24 mouse cellular contexts compared by ENCODE assay signal in the genomic region with DNA sequence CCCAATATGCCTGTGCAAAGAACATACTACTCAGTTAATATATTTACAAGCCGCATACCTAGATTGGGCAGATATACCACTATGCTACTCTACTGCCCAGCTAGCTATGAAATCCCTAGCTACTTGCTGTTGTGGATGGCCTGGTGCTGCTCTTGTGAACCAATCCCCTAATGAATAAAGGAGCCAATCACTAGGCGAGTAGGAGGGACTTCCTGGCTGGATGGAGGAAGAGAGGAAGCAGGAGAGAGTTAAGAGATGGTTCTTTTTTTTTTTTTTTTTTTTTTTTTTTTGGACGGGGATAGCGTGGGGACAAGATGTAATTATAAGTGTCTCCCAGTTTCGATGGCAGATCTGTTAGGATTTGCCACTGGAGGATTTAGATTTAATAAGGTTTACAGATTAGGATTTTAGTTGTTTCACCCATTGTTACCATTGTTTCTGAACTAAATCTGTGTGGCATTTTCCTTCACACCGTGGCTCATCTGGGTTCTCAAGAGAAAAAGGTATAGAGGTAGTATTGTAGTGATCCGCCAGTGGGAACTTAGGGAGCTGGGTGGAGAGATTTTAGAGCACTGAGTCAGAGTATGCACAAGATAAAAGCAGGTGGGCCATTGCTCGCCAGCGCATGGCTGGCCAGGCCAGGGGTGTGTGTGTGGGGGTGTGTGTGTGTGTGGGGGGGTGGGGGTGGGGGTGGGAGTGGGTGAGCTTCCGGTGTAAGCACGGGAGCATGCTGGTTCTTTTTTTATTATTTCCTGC. TPM values are rescaled to one million over a fixed set of nuclear protein-coding genes. Genes with fewer than 3 reads are reported as not detected.
DNase-seq lines count a peak whose midpoint lies in the region; ATAC-seq and TF ChIP-seq lines count a peak whose summit lies in the region.
"Had no signal": no experiment of that assay in that cellular context is flagged by ENCODE, and none has a peak within 500 bp of the region (broad histone marks: within the 10 kb centered on the region; RNA-seq: fewer than 3 reads in every experiment).

No protein-coding gene starts in this region.

- H3K36me3 ChIP-seq in intestine, embryonic 14.5 days (ENCODE audit: control insufficient read depth, insufficient read depth, low read length), result no peaks in the 10 kb centered on the region
- H3K36me3 ChIP-seq in intestine, embryonic 16.5 days (ENCODE audit: control insufficient read depth, insufficient read depth, low read length), result no peaks in the 10 kb centered on the region
- H3K36me3 ChIP-seq in stomach, postnatal 0 days (ENCODE audit: control insufficient read depth, insufficient read depth, low read length), result no peaks in the 10 kb centered on the region
- H3K36me3 ChIP-seq: hindbrain, embryonic 13.5 days; intestine, embryonic 15.5 days; limb, embryonic 15.5 days; midbrain, embryonic 12.5 days had no signal

- H3K9me3 ChIP-seq in intestine, embryonic 14.5 days (ENCODE audit: control insufficient read depth, low read length), result no peaks in the 10 kb centered on the region
- H3K9me3 ChIP-seq in intestine, embryonic 16.5 days (ENCODE audit: control insufficient read depth, low read length), result no peaks in the 10 kb centered on the region
- no peaks in the 10 kb centered on the region for H3K9me3 ChIP-seq in stomach, postnatal 0 days (ENCODE audit: control insufficient read depth, low read length)
- H3K9me3 ChIP-seq: hindbrain, embryonic 13.5 days; intestine, embryonic 15.5 days; limb, embryonic 15.5 days; midbrain, embryonic 12.5 days had no signal

- WGBS in intestine, embryonic 14.5 days, result 78% methylated on average over 11 of the region's 11 CpGs
- WGBS in intestine, embryonic 16.5 days, result 81% methylated on average over 11 of the region's 11 CpGs
- WGBS in stomach, postnatal 0 days, result 76% methylated on average over 11 of the region's 11 CpGs

- no peak for ATAC-seq in intestine, embryonic 14.5 days (replicated peaks; ENCODE audit: low FRiP score, low TSS enrichment, low read depth)
- no peak for ATAC-seq in intestine, embryonic 16.5 days
- ATAC-seq in stomach, postnatal 0 days (ENCODE audit: low FRiP score, low TSS enrichment), result no peak
- ATAC-seq: forebrain, embryonic 14.5 days; intestine, embryonic 15.5 days; Patski had no signal

- H3K27me3 ChIP-seq in intestine, embryonic 14.5 days (replicated peaks; ENCODE audit: control insufficient read depth, insufficient read depth, low read length), result no peaks in the 10 kb centered on the region
- H3K27me3 ChIP-seq in intestine, embryonic 16.5 days (replicated peaks; ENCODE audit: control insufficient read depth, insufficient read depth, low read length), result no peaks in the 10 kb centered on the region
- no peaks in the 10 kb centered on the region for H3K27me3 ChIP-seq in stomach, postnatal 0 days (ENCODE audit: control insufficient read depth, insufficient read depth, low read length)
- H3K27me3 ChIP-seq: hindbrain, embryonic 13.5 days; intestine, embryonic 15.5 days; limb, embryonic 15.5 days; midbrain, embryonic 12.5 days; Patski had no signal

- peak; percentile 47 for DNase-seq in intestine, embryonic 14.5 days (ENCODE audit: low spot score)
- DNase-seq in testis, postnatal 10 days (ENCODE audit: low spot score), result peak; percentile 17
- no peak for DNase-seq in testis, postnatal 14 days (ENCODE audit: low spot score)
- DNase-seq in R1 (ENCODE audit: low read depth, low spot score), result peak; percentile 94
- peak; percentile 30 for DNase-seq in stomach, postnatal 0 days (ENCODE audit: low spot score)
- DNase-seq in cerebellum, postnatal 4 days (ENCODE audit: low spot score in 2 of 2), result no peak
- DNase-seq in cerebellum, postnatal 10 days, result no peak
- DNase-seq: adrenal gland, postnatal 10 days; B cell, adult 2 months; cerebellum, adult 2 months; cerebellum, postnatal 36 days; gastrocnemius, postnatal 14 days; heart, adult 18-20 months; kidney, adult 9 months; kidney, postnatal 25 days; lung, adult 18-20 months; lung, postnatal 10 days had no signal

- TF ChIP-seq EP300 in stomach, postnatal 0 days (optimal IDR thresholded peaks at IDR 0.05), result no peak

- no peak overlapping the region for H3K4me2 ChIP-seq in intestine, embryonic 14.5 days (ENCODE audit: low read length)
- H3K4me2 ChIP-seq in intestine, embryonic 16.5 days (ENCODE audit: low read depth, low read length), result no peak overlapping the region
- no peak overlapping the region for H3K4me2 ChIP-seq in stomach, postnatal 0 days (replicated peaks; ENCODE audit: low read depth)
- H3K4me2 ChIP-seq: hindbrain, embryonic 13.5 days; intestine, embryonic 15.5 days; limb, embryonic 15.5 days; midbrain, embryonic 12.5 days had no signal

- no peak overlapping the region for H3K4me3 ChIP-seq in intestine, embryonic 14.5 days (ENCODE audit: low read depth, low read length)
- H3K4me3 ChIP-seq in intestine, embryonic 16.5 days (ENCODE audit: low read length), result no peak overlapping the region
- H3K4me3 ChIP-seq in stomach, postnatal 0 days (ENCODE audit: low read depth, low read length), result no peak overlapping the region
- H3K4me3 ChIP-seq: hindbrain, embryonic 13.5 days; intestine, embryonic 15.5 days; limb, embryonic 15.5 days; midbrain, embryonic 12.5 days had no signal

- H3K9ac ChIP-seq in intestine, embryonic 14.5 days (ENCODE audit: low read length), result no peak overlapping the region
- H3K9ac ChIP-seq in intestine, embryonic 16.5 days (ENCODE audit: low read depth, low read length), result no peak overlapping the region
- no peak overlapping the region for H3K9ac ChIP-seq in stomach, postnatal 0 days (ENCODE audit: low read length)
- H3K9ac ChIP-seq: hindbrain, embryonic 13.5 days; intestine, embryonic 15.5 days; limb, embryonic 15.5 days; midbrain, embryonic 12.5 days had no signal

- no peak overlapping the region for H3K27ac ChIP-seq in intestine, embryonic 14.5 days (ENCODE audit: low read depth)
- no peak overlapping the region for H3K27ac ChIP-seq in intestine, embryonic 16.5 days (ENCODE audit: low read length)
- H3K27ac ChIP-seq in stomach, postnatal 0 days (replicated peaks), result no peak overlapping the region
- H3K27ac ChIP-seq: hindbrain, embryonic 13.5 days; intestine, embryonic 15.5 days; limb, embryonic 15.5 days; midbrain, embryonic 12.5 days had no signal

- no peak for TF ChIP-seq CTCF in stomach, postnatal 0 days (IDR thresholded peaks at IDR 0.05; ENCODE audit: low read depth)

- peaks cover 7% of the 10 kb centered on the region for H3K4me1 ChIP-seq in intestine, embryonic 14.5 days (replicated peaks; ENCODE audit: control insufficient read depth, insufficient read depth, low read length)
- no peaks in the 10 kb centered on the region; the same call in 1 of the 2 replicates for H3K4me1 ChIP-seq in intestine, embryonic 16.5 days (ENCODE audit: control insufficient read depth, insufficient read depth, low read length)
- H3K4me1 ChIP-seq in stomach, postnatal 0 days (replicated peaks; ENCODE audit: control insufficient read depth, insufficient read depth), result no peaks in the 10 kb centered on the region
- H3K4me1 ChIP-seq: hindbrain, embryonic 13.5 days; intestine, embryonic 15.5 days had no signal

RNA-seq across cellular contexts. Expression of a gene that starts 55.1 kb away (rescaled TPM):
- polyA plus RNA-seq in intestine, embryonic 14.5 days (2014; fragmentation: Nextera tagmentation; extraction: Ambion mirVana), result 25.7 and 26.7 TPM in 2 replicates
- polyA plus RNA-seq in intestine, embryonic 16.5 days (2015; fragmentation: Nextera tagmentation; extraction: Ambion mirVana), result 18.7 and 21.0 TPM in 2 replicates
- polyA plus RNA-seq in stomach, postnatal 0 days (2015; fragmentation: Nextera tagmentation; extraction: Ambion mirVana), result 10.4 and 10.5 TPM in 2 replicates

Comparison
In these comparisons a context has a peak if more than half of its experiments do, and no peak if none do; other contexts are left out.
1. DNase-seq: peak in intestine, embryonic 14.5 days (single experiment), testis, postnatal 10 days (single experiment), R1 (single experiment) and stomach, postnatal 0 days (single experiment); none in testis, postnatal 14 days (single experiment), cerebellum, postnatal 4 days (0 of 2) and cerebellum, postnatal 10 days (0 of 2).